Mouse (Mus musculus): ENCODE measurements around the gene Rnf130. TPM values are rescaled to one million over a fixed set of nuclear protein-coding genes. Genes with fewer than 3 reads are reported as not detected.
A peak's percentile ranks its signal among the peaks of the same experiment; 100 is the strongest.

Gene Rnf130
- polyA plus RNA-seq, 1 experiment from 2014 or later, result 60.7 TPM

DNA sequence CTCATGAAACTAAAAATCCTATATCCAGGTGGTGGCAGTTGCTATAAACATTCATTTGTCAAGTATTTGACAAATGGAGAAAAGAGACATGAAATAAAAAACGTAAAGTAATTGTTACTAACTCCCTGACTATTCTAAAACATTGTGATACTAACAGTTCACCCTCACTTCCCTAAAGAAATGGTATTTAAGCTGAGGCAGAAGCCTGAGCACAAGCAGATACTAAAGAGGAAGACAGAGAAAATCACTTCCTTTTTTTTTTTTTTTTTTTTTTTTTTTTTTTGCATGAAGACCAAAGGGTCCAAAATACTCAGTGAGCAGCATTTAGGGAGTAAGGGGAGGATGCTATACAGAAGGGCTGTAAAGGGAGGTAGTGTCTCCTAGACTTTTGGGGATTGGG lies 13.6 kb downstream of the Rnf130 start:
- H3K27ac ChIP-seq (ENCODE audit: low read depth), result no peak overlapping the region
- H3K9ac ChIP-seq, result no peak overlapping the region
- WGBS, result 67% methylated on average over 1 of the region's 1 CpGs
- no peak overlapping the region for H3K4me3 ChIP-seq (ENCODE audit: low read depth, low read length)
- no peaks in the 10 kb centered on the region for H3K27me3 ChIP-seq (ENCODE audit: insufficient read depth, low read length)
- no peaks in the 10 kb centered on the region for H3K9me3 ChIP-seq (ENCODE audit: low read depth, low read length)
- no peak for DNase-seq
- H3K4me1 ChIP-seq (ENCODE audit: insufficient read depth), result no peaks in the 10 kb centered on the region
- no peak for ATAC-seq (ENCODE audit: insufficient read depth)
- no peak for TF ChIP-seq CTCF (IDR thresholded peaks at IDR 0.05; ENCODE audit: low read depth)
- H3K4me2 ChIP-seq, result no peak overlapping the region
- no peaks in the 10 kb centered on the region for H3K36me3 ChIP-seq (ENCODE audit: insufficient read depth)

DNA sequence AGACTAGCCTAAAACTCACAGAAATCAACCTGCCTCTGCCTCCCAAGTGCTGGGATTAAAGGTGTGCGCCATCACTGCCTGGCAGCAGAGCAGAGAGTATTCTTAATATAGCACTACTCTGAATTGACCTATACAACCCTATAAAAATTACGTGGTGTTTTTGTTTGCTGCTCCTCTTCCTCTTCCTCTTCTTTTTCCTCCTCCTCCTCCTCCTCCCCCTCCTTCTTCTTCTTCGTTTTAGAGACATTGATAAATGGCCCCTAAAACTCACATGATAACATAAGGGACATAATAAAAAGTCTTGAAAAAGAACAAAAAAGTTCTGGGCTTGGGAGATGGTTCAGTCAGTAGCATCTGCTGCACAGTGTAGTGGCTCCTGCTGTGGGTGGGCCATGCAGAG lies 16.0 kb downstream of the Rnf130 start:
- TF ChIP-seq CTCF (IDR thresholded peaks at IDR 0.05; ENCODE audit: low read depth), result no peak
- no peak overlapping the region for H3K4me2 ChIP-seq
- no peak overlapping the region for H3K27ac ChIP-seq (ENCODE audit: low read depth)
- H3K4me1 ChIP-seq (ENCODE audit: insufficient read depth), result no peaks in the 10 kb centered on the region
- no peaks in the 10 kb centered on the region for H3K27me3 ChIP-seq (ENCODE audit: insufficient read depth, low read length)
- DNase-seq (no peak), ATAC-seq (ENCODE audit: insufficient read depth) (no peak)
- WGBS, result 66% methylated on average over 3 of the region's 3 CpGs
- no peaks in the 10 kb centered on the region for H3K36me3 ChIP-seq (ENCODE audit: insufficient read depth)
- no peaks in the 10 kb centered on the region for H3K9me3 ChIP-seq (ENCODE audit: low read depth, low read length)
- H3K4me3 ChIP-seq (ENCODE audit: low read depth, low read length), result no peak overlapping the region
- no peak overlapping the region for H3K9ac ChIP-seq

DNA sequence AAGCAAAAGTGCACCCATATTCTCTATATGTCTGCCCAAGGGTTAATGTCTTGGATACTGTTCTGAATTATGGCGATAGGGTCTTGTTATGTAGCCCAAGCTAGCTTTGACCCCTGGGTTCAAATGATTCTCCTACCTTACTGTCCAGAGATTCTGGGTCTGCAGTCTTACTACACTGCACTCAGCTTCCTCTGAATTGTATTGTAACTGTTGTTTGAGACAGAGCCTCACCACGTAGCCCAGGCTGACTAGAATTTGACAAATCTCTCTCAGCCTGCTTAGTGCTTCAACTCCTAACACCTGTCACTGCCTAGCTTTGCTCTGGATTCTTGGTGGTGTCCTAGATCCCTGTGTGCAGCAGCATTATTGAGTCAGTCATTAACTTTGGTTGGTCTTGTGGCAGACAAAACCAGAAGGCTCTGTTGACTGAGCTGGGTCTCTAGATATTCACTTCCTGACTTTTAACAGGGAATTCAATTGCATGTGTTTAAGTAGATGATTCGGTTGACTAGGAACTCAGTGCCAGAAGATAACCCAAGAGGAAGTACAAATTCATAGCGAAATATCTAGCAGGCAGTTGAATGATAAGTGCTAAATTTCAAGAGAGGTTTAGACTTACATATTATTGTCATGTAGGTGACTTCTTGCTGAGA lies 17.3 kb downstream of the Rnf130 start:
- TF ChIP-seq CTCF (IDR thresholded peaks at IDR 0.05; ENCODE audit: low read depth), result no peak

DNA sequence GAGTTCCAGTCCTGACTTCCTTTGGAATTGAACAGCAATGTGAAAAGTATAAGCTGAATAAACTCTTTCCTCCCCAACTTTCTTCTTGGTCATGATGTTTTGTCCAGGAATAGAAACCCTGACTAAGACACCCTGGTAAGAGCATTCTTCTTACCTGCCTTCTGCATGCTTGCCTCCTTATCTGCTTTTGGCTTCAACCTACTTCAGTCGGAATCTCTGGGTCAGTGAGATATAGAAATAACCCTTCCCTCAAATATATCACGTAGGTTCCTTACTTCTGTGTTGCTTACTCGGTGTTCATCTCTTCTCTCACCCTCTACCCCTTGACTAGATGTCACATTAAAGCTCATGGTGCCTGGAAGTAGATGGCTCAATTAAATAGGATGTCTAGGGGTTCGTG lies 19.3 kb downstream of the Rnf130 start:
- H3K9ac ChIP-seq, result no peak overlapping the region
- H3K36me3 ChIP-seq (ENCODE audit: insufficient read depth), result no peaks in the 10 kb centered on the region
- TF ChIP-seq CTCF (IDR thresholded peaks at IDR 0.05; ENCODE audit: low read depth), result no peak
- H3K4me1 ChIP-seq (ENCODE audit: insufficient read depth), result no peaks in the 10 kb centered on the region
- ATAC-seq (ENCODE audit: insufficient read depth) (no peak), DNase-seq (no peak)
- no peak overlapping the region for H3K27ac ChIP-seq (ENCODE audit: low read depth)
- 87% methylated on average over 4 of the region's 4 CpGs for WGBS
- H3K4me2 ChIP-seq, result no peak overlapping the region
- H3K27me3 ChIP-seq (ENCODE audit: insufficient read depth, low read length), result no peaks in the 10 kb centered on the region
- no peaks in the 10 kb centered on the region for H3K9me3 ChIP-seq (ENCODE audit: low read depth, low read length)
- no peak overlapping the region for H3K4me3 ChIP-seq (ENCODE audit: low read depth, low read length)

More for the DNA sequence above, 17.3 kb downstream of the Rnf130 start:
- Histone ChIP-seq H3K4me1 (ENCODE audit: insufficient read depth) (no peaks in the 10 kb centered on the region), H3K36me3 (ENCODE audit: insufficient read depth) (no peaks in the 10 kb centered on the region), H3K4me3 (ENCODE audit: low read depth, low read length) (no peak overlapping the region), H3K27me3 (ENCODE audit: insufficient read depth, low read length) (no peaks in the 10 kb centered on the region), H3K4me2 (no peak overlapping the region), H3K27ac (ENCODE audit: low read depth) (no peak overlapping the region), H3K9me3 (ENCODE audit: low read depth, low read length) (no peaks in the 10 kb centered on the region), H3K9ac (no peak overlapping the region)
- WGBS, result 74% methylated on average over 4 of the region's 4 CpGs
- ATAC-seq (ENCODE audit: insufficient read depth) (no peak), DNase-seq (no peak)

DNA sequence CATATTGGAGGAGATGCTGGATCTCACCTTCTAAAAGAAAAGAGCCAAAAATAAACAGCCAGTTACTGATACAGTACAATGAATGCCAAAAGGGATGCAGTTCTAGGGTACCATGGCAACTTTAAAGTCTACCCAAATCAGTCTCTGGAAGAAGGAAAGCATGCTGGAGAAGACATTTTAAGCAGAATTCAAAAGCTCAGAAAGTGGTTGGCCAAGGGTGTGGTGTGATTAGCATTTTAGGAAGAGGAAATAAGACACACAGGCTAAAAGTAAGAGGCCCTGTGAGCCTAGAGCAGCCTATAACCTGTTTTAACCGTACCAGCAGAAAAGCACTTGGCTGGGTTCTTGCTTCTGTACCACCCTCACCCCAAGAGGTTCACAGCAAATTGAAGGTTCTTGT lies 22.5 kb downstream of the Rnf130 start:
- Histone ChIP-seq H3K27ac (ENCODE audit: low read depth) (no peak overlapping the region), H3K4me3 (ENCODE audit: low read depth, low read length) (no peak overlapping the region), H3K4me2 (no peak overlapping the region), H3K9me3 (ENCODE audit: low read depth, low read length) (no peaks in the 10 kb centered on the region), H3K27me3 (ENCODE audit: insufficient read depth, low read length) (no peaks in the 10 kb centered on the region), H3K9ac (no peak overlapping the region), H3K36me3 (ENCODE audit: insufficient read depth) (no peaks in the 10 kb centered on the region), H3K4me1 (ENCODE audit: insufficient read depth) (no peaks in the 10 kb centered on the region)
- no peak for TF ChIP-seq CTCF (IDR thresholded peaks at IDR 0.05; ENCODE audit: low read depth)
- no peak for ATAC-seq (ENCODE audit: insufficient read depth)
- WGBS, result 79% methylated on average over 1 of the region's 1 CpGs
- DNase-seq, result no peak

DNA sequence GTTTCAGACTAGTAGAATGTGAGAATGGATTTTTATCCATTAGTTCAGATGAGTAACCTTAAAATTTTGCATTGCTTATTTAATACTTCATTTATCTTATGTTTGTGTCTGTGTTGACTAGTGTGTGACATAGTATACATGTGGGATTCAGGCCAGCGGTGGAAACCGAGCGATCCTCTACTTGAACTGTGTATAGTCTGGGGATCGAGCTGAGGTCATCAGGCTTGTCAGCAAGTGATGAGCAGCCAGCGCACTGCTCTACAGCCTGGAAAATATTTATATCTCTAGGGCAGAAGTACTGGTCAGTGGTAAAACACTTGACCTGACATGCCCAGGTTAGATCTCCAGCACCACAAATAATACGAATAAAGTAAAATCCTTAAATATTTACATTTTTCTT lies 23.0 kb downstream of the Rnf130 start:
- DNase-seq, result peak; percentile 54
- Histone ChIP-seq H3K4me3 (ENCODE audit: low read depth, low read length) (no peak overlapping the region), H3K4me2 (no peak overlapping the region)

GRCm38 (mm10) chr11:50050392-50050791 lies 25.2 kb downstream of the Rnf130 start:
- H3K36me3 ChIP-seq (ENCODE audit: insufficient read depth), result peaks cover 4% of the 10 kb centered on the region; the same call in 1 of the 2 replicates
- 71% methylated on average over 6 of the region's 6 CpGs for WGBS
- no peak overlapping the region for H3K9ac ChIP-seq
- no peaks in the 10 kb centered on the region for H3K27me3 ChIP-seq (ENCODE audit: insufficient read depth, low read length)
- H3K4me3 ChIP-seq (ENCODE audit: low read depth, low read length), result no peak overlapping the region
- ATAC-seq (ENCODE audit: insufficient read depth) (no peak), DNase-seq (no peak)
- H3K9me3 ChIP-seq (ENCODE audit: low read depth, low read length), result no peaks in the 10 kb centered on the region
- no peak overlapping the region for H3K4me2 ChIP-seq
- no peak overlapping the region for H3K27ac ChIP-seq (ENCODE audit: low read depth)
- TF ChIP-seq CTCF (IDR thresholded peaks at IDR 0.05; ENCODE audit: low read depth), result no peak
- no peaks in the 10 kb centered on the region for H3K4me1 ChIP-seq (ENCODE audit: insufficient read depth)

More for the DNA sequence above, 23.0 kb downstream of the Rnf130 start:
- TF ChIP-seq CTCF (IDR thresholded peaks at IDR 0.05; ENCODE audit: low read depth), result no peak
- H3K9ac ChIP-seq, result no peak overlapping the region
- H3K27ac ChIP-seq (ENCODE audit: low read depth), result no peak overlapping the region
- no peaks in the 10 kb centered on the region for H3K9me3 ChIP-seq (ENCODE audit: low read depth, low read length)
- H3K4me1 ChIP-seq (ENCODE audit: insufficient read depth), result no peaks in the 10 kb centered on the region
- ATAC-seq (ENCODE audit: insufficient read depth), result peak; percentile 63; the same call in 1 of the 2 replicates
- no peaks in the 10 kb centered on the region for H3K36me3 ChIP-seq (ENCODE audit: insufficient read depth)
- 33% methylated on average over 6 of the region's 6 CpGs for WGBS
- no peaks in the 10 kb centered on the region for H3K27me3 ChIP-seq (ENCODE audit: insufficient read depth, low read length)
